Mouse (Mus musculus): Measurements from ENCODE around the gene Hoxc9. TPM values are rescaled to one million over a fixed set of nuclear protein-coding genes. Genes with fewer than 3 reads are reported as not detected.
A peak's percentile ranks its signal among the peaks of the same experiment; 100 is the strongest.

The Hoxc9 gene
- total RNA-seq (2021) (1 to 10 TPM in 1 of 2 experiments, under 1 TPM in 1; 0.49 to 1.8 TPM), polyA plus RNA-seq (2012; rRNA removed) (3.7 and 6.7 TPM in 2 replicates)
- long read RNA-seq, partial matches to known transcripts: 4 of 4 reads
- long read RNA-seq, other reads (novel, unspliced or antisense): 0 of 4 reads

DNA sequence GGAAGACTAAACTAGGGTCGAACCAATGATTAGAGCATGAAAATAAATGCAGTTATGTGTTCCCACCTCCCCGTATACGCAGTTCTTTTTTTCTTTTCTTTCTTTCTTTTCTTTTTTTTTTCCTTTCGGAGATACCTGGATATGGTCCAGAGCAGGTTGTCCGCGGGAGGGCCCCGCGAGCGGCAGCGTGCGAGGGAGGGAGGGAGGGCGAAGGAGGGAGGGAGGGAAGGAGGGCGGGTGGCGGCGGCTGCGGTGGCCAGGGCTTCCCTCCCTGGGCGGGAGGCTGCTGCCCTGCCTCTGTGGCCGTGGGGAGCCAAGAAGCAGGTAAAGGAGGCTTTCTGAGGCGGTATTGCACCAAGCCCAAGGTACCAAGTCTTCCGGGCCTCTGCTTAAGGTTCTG is at the start of gene Hoxc9:
Gene Hoxc9 (plus strand): TSS at position 269 of the 400 bp plus-strand sequence.
- DNase-seq: no peak

DNA sequence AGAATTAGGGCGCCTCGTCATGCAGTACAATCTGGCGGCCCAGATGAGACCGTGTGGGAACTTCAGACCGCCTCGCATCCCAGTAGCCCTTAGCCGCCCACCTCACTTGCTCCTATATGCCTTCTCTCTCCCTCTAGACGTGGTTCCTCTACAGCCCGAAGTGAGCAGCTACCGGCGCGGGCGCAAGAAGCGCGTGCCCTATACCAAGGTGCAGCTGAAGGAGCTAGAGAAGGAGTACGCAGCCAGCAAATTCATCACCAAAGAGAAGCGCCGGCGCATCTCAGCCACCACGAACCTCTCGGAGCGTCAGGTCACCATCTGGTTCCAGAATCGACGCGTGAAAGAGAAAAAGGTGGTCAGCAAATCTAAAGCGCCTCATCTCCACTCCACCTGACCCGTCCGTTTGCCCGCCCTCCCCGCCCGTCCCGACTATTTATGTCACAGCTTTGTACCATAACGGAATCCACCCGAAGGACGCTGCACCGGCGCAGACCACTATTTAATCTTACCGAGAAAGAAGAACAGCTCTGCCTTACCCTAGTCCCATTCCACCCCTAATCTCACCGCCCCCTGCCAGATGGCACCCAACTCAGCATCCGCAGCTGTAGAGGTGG is 49.1 kb upstream of the Hoxc9 start:
- no peak for DNase-seq

DNA sequence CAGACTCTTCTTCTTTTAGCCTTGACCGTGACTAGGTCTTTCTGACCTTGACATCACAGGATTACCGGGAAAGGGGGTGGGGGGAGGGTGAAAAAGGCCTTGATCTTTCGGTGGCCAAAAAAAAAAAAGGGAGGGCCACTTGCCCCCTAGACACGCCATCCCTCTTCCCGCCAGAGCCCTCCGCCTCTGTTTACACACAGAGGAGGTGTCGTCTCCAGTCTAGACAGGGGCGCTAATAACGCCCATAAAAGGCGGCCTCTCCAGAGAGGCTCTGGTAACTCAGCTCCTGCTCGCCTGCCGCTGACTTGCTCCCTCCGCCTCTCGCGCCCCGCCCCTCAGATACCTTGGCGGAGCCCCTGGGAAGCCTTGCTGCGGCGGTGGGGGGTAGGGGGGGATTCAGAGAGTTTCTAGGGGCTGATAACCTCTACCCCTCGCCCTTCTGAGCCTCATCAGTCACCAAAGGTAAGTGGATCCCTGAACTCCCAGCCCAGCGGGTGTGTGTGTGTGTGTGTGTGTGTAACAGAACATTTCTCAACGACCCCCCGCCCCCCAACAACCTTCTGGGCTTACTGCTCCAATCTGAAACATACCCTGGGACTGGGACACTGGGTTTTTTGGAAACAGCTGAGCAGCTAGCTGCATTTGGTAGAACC is 44.4 kb upstream of the Hoxc9 start:
- DNase-seq: no peak

DNA sequence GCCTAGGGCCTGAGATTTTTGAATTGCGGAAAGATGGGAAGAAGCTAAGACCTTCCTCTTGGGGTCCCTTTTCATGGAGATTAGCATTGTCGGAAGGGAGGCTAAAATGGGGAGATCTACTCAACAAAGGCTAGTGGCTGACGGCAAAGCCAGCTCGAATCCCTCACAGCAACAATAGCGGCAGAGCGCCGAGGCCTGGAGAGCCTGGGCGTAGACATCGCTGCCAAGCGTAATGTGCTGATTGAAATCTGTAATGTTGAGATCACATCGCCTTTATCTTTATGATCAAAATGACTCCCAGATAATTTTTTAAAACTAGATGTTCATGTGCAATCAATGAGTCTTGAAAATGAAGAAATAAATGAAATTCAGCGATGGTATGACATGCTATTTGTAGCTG is 41.8 kb upstream of the Hoxc9 start:
- no peak for DNase-seq

DNA sequence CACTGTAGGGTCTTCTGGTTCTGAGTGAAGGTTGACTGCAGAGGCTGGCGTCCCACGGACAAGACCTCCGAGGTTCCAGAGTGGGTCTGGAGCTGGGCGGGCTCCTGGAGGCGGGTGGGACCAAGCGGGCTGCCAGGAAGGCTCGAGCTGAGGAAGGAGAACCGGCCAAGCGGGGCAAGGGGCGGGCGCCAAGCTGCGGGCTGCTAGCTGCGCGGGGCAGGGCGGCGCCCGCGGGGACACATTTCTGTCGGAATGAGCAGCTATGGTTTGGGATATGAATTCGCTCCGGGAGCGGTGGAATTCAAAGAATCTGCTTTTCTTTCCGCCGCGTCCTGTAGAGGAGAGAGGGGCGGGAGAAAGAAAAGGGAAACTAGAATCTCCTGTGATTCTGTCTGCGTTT is 41.3 kb upstream of the Hoxc9 start:
- no peak for DNase-seq

DNA sequence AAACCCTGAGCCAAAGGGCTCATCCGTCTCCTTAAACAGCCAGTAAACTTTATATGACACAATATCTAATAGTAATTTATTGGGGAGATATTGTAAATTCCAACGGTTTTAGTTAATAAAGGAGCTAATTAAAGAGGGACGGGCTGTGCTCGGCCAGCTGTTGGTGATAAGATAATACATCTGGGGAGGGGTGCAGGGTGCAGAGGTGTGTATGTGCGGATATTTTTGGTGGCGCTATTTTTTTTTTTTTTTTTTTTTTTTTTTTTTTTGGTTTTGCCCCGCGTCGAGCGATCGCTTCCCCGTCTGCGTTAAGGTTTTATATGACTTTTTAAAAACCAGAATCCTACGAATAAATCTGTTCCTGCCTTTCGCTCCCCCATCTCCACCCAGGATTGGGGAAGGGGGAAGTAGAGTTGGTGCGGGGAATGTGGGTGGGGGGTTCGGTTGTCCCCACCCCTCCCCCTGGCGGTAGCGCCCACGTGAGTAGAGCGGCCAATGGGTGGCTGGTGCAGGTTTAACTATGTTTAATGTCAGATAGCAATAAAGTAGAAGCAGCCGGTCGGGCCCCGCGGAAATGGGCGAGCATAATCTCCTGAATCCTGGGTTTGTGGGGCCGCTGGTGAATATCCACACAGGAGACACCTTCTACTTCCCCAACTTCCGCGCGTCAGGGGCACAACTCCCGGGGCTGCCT is 39.8 kb upstream of the Hoxc9 start, which contains the start of gene Hoxc12:
Gene Hoxc12 (plus strand): TSS at position 479 of the 694 bp plus-strand sequence.
- no peak for DNase-seq

DNA sequence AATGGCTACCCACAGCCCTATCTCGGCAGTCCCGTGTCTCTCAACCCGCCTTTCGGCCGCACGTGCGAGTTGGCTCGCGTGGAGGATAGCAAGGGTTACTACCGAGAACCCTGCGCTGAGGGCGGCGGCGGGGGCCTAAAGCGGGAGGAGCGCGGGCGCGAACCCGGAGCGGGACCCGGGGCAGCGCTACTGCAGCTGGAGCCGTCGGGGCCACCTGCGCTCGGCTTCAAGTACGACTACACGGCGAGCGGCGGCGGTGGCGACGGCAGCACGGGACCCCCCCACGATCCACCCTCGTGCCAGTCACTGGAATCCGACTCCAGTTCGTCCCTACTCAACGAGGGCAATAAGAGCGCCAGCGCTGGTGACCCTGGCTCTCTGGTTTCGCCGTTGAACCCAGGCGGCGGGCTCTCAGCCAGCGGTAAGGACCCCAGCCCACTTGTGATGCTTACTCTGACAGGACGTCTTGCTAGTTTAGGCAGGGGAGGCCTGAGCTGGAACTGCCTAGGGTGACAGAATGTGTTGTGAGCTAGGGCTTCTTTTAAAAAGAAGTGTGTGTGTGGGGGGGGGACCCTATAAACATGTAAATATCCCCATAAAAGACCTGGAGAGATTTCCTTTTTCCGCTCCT is 39.1 kb upstream of the Hoxc9 start:
- DNase-seq: no peak

DNA sequence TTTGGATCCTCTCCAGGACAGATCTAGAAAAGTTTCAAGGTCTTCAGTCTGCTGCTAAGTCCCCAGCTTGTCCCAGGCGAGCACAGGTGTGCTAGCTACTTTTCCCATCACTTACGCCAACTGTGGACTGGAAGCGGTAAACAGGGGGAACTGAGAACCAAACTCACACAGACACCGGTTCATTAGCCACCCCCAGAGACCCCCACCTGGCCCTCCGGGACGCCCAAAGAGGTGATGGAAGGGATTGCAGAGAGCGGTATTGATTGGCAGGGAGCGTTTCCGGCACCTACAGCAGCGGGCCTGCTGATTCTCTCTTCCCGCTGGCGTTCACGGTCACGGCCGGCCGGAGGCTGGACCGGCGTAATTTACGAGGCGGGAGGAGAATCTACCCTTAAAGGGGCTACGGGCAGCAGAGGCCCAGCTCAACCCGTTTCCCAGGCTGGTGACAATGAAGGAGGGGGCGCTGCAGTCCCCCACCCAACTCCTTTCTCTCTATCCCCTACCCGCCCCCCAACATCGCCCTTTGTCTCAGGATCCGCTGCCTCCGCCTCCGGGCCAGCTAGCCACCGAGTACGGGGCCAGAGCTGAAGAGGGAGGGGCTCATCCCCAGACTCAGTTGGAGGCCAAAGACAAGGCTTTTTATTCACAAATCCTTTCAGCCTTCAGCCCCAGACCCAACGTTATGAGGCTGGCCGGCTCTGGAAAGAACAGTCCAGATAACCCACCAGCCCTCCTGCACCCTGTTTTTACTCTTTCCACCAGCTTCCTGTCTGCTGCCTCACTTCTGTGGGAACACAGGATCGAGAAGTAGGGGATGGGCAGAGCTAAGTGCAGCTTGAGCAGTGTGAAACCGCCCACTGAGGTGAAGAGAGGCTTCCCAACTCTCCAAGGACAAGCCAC is 36.7 kb upstream of the Hoxc9 start:
- DNase-seq: no peak

DNA sequence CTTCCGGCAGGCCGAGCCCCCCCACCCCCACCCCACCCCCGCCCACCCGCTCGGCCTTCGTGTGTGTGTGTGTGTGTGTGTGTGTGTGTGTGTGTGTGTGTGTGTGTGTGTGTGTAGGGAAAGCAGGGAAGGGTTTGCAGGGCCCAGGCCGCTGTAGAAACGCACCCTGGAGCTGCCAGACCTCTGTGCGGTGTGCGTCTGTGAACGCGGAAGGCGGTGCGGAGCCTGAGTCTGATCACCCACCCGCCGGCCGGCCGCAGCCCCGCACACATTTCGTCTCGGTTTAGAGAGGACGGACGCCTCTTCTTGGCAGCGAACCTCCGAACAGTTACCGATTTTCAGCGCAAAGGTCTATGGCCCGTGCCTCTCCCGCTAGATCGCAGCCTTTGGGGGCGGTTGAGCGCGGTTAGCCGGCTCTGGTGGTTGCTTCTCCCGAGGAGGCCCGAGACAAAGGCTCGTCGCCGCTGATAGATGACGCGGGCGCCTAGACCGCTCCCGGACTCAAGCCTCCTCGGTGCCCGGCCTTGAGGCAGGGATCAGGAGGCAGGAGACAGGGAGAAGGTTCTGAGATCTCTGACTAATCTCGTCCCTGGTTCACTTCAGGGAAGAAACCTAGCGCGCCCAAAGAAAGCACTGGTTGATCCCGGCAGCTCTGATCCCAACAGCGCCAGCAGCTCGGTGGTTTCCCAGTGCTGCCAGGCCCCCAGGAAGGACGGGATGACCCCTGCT is 33.3 kb upstream of the Hoxc9 start:
- DNase-seq: peak; percentile 13

DNA sequence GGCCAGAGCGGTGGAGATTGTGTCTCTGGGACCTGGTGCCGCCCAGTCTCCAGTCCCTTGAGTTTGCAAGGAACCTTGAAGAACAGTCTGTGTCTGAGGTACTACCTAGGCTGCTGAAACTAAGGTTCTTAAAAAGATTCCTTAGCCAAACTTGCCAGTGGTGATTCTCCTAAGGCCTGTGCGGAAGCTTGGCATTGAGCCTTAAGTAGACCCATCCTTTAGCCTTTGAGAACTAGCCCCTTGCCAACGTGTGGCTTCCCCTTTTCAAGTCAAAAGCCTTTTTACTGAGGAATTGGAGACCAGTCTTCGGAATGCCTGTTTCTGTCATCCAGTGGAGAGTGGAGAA is 32.8 kb upstream of the Hoxc9 start:
- DNase-seq: no peak

DNA sequence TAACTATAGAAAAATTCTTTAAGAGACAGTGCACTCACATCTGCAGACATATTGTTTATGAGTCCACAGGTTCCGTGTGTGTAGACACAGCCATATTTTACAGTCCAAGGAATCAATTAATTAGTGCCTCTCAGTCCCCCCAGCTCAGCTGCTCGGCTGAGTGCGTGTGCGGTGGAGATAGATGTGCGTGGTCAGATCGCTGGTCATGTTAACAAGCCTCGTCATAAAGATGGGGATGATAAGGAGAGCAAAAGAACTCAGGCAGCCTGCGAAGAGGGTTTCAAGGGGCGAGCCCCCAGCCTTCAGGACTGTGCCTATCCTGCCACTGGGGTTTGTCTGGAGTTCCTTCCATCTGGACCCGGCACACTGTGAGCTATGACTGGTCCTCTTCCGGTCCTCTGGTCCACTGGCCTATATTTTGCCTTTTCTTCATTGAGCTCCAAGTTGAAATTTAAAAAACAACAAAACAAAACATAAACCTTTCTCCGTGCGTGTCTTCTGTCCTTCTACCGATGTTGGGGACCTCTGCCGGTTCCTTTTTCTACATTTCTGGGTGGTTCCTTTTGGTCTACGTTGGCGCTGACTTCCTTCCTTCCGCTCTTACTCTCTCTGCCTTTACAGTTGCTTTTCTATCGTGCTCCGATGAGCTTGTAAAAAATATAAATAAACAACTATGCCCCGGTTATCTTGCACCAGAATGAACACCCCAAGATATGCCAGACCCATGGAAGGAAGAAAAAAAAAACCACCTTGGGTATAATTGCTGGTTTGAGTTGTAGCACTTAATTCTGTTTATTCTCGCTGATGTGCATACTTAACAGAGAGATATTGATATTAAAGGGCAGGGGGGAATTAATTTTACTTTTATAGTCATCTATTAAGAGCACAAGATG is 30.8 kb upstream of the Hoxc9 start:
- no peak for DNase-seq

DNA sequence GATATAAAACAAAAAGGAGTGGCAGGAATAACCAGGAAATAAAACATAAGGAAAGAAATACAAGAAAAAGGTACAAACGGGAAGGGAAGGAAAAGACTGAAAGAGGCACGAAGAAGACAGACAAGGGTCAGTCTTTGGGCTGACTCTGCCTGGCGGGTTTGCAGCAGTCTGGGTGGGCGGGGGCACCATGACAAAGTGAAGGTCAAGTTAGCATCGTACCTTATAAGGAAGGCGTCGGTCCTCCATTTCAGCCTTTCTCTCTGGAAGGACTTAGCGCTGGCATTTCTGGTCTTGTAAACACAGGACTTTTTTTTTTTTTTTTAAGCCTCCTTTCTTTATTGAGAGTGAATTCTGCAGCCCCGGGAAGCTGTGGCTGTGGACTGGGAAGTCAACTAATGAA is 29.0 kb upstream of the Hoxc9 start:
- no peak for DNase-seq

DNA sequence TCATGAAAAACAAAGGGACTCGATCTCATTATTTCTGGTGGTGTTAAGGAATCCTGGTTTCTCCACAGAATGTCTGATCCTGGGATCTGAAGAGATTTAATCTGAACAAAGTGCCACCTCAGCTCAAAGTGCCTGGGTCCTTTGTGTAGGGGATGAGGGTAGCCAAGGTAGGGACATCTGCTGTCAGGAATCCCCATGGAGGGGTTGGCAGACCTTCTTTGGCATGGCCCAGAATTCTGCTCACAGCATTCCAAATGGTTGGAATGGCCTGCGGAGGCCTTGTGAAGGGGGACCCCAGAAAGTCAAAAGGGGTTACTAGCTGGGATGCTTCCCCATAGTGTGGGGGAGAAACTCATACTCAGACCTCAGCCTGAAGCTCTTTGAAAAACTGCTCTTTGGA is 27.4 kb upstream of the Hoxc9 start:
- DNase-seq: no peak

DNA sequence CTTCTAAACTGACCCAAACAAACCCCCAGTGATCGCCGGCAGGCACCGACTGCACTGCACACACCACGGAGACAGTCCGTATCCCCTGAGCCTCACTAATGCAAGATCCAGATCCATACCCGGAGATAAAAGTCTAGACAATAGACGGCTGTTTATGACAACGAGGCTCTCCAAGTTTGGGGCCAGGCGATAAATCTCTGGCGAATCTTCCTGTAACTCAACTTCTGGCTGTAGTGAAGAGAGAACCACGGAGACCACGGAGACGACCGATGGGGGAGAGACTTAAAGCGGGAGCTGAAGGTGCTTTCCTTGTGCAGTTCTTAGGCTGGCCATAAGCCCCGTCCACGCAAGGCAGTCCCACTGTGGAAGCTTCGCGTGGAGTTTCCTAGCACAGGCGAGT is 26.5 kb upstream of the Hoxc9 start:
- DNase-seq: no peak

DNA sequence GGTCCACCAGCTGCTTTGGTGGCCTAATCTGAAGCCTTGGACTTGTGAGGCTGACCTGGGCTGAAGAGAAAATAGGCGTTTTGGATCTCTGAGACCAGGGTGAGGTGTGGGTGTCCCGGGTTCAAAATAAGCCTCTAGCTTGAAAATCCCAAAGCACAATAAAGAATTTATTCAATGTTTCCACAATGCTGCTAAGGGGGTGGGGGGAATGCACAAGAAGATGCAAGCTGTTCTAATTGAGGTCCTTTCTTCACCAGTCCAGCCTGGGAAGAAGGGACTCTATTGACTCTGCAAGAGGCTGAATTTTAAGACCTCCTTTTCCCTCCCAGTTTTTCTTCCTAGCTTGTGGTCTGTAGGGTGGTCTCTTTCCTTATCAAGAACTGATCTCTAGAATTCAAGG is 25.4 kb upstream of the Hoxc9 start:
- no peak for DNase-seq

DNA sequence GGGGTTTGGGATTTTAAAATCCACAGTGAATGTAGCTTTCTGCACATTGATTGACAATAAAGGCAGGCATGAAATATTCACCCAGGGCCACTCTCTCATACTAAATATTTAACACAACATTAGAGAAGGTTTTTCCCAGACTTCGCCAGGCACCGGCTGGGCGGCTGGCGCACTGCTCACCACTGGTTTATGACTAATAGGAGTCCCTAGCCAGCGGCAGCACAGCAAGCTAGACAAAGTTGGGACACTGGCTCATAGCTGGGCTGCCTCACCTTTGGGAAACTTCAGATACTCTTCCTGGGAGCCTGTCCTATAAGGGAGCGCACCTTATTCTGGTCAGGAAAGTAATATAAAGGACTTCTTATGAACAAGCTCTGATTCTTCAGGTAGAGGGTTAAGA is 22.7 kb upstream of the Hoxc9 start:
- DNase-seq: no peak

DNA sequence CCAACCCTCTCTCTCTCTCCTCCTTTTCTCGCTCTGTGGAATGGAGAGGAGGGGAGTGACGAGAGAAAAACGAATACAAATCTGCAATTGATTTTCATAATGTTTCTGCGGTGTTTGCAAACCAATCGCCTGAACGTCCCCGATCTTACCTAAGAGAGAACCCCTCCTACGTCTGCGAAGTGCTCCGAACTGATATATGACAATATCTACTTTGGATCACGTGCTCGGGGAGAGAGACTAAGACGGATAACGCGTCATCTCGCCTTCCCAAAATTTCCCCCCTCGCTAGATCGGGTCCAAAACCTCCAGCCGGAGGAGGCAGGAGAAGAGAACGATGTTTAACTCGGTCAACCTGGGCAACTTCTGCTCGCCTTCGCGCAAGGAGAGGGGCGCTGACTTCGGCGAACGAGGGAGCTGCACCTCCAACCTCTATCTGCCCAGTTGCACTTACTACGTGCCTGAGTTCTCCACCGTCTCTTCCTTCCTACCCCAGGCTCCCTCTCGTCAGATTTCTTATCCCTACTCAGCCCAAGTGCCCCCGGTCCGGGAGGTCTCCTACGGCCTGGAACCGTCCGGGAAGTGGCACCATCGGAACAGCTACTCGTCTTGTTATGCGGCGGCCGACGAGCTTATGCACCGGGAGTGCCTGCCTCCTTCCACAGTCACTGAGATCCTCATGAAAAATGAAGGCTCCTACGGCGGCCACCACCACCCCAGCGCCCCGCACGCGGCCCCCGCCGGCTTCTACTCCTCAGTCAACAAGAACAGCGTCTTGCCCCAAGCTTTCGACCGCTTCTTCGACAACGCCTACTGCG is 21.8 kb upstream of the Hoxc9 start, which contains the start of gene Hoxc11:
Gene Hoxc11 (plus strand): TSS at position 236 of the 815 bp plus-strand sequence.
- no peak for DNase-seq

DNA sequence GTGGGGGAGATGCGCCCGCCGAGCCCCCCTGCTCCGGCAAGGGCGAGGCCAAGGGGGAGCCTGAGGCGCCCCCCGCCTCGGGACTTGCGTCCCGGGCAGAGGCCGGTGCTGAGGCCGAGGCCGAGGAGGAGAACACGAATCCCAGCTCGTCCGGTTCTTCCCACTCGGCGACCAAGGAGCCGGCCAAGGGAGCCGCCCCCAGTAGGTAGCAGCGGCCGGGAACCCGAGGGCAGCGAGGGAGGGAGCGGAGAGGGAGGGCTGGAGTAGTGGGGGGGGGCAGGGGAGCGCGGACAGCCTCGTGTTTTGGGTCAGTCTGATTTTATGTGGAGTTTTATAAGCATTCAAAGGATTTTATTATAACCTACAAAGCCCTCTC is 21.2 kb upstream of the Hoxc9 start:
- no peak for DNase-seq

Measured in adrenal gland, adult 2 months (tissue).